Mouse (Mus musculus): ENCODE measurements at regions not wholly inside any gene's neighbourhood (a gene's known extent, or its start where the extent isn't known, plus 50 kb on each side); places are given as distances from the start of the nearest gene placed in this dataset.
A peak's percentile ranks its signal among the peaks of the same experiment; 100 is the strongest.

GRCm38 (mm10) chr1:80396560-80396959, 56.3 kb upstream of the Cul3 start:
- TF ChIP-seq POLR2A (IDR thresholded peaks at IDR 0.05; ENCODE audit: borderline replicate concordance, extremely low read depth, insufficient read depth, insufficient read length, poor library complexity, severe bottlenecking) (no peak), CTCF (IDR thresholded peaks at IDR 0.05; ENCODE audit: borderline replicate concordance, extremely low read depth, insufficient read depth, insufficient read length) (no peak)
- DNase-seq (ENCODE audit: low read depth), result no peak

- TF ChIP-seq POLR2A (IDR thresholded peaks at IDR 0.05; ENCODE audit: borderline replicate concordance, extremely low read depth, insufficient read depth, insufficient read length, poor library complexity, severe bottlenecking) (no peak), CTCF (IDR thresholded peaks at IDR 0.05; ENCODE audit: borderline replicate concordance, extremely low read depth, insufficient read depth, insufficient read length) (no peak)
- DNase-seq (ENCODE audit: low read depth), result no peak
These were observed 51.1 kb upstream of the Cul3 start for GRCm38 (mm10) chr1:80391406-80391805.

GRCm38 (mm10) chr1:80390366-80390765, 50.1 kb upstream of the Cul3 start:
- DNase-seq (ENCODE audit: low read depth), result peak; percentile 26
- TF ChIP-seq POLR2A (IDR thresholded peaks at IDR 0.05; ENCODE audit: borderline replicate concordance, extremely low read depth, insufficient read depth, insufficient read length, poor library complexity, severe bottlenecking) (no peak), CTCF (IDR thresholded peaks at IDR 0.05; ENCODE audit: borderline replicate concordance, extremely low read depth, insufficient read depth, insufficient read length) (no peak)

All from brain, embryonic 14.5 days (tissue).